Mouse (Mus musculus) kidney, adult 8-10 months (tissue): ENCODE results near the gene Atf7.
"Not testable (repeated sequence)": the region's sequence is repeated elsewhere in the genome, so short reads cannot be mapped to it uniquely, and the experiment has no call there.

Experiments used
- DNase-seq, 2 experiments: peaks; one replicate each; pipeline ENCODE4 v3.0.0; 2022

Gene Atf7

GRCm38 (mm10) chr15:102617654-102618053 is 7.6 kb downstream of the Atf7 start:
- DNase-seq = no peak

GRCm38 (mm10) chr15:102616174-102616573 is 9.1 kb downstream of the Atf7 start:
- no peak for DNase-seq

- DNase-seq = no peak
Observed at GRCm38 (mm10) chr15:102614224-102614623, 11.0 kb downstream of the Atf7 start.

- DNase-seq = no peak
Observed at GRCm38 (mm10) chr15:102612966-102613365, 12.3 kb downstream of the Atf7 start.

GRCm38 (mm10) chr15:102608586-102608985 is 16.7 kb downstream of the Atf7 start:
- DNase-seq = not testable (repeated sequence)

- peak in 1 of 2 experiments; percentile 23 for DNase-seq
Observed at GRCm38 (mm10) chr15:102593996-102594656, 31.1 kb downstream of the Atf7 start.

GRCm38 (mm10) chr15:102592674-102593073 is 32.6 kb downstream of the Atf7 start:
- no peak for DNase-seq

- no peak for DNase-seq
Observed at GRCm38 (mm10) chr15:102590567-102590966, 34.7 kb downstream of the Atf7 start.

GRCm38 (mm10) chr15:102589826-102590225 is 35.4 kb downstream of the Atf7 start:
- no peak for DNase-seq

- no peak for DNase-seq
Observed at GRCm38 (mm10) chr15:102585501-102585900, 39.8 kb downstream of the Atf7 start.

- no peak for DNase-seq
Observed at GRCm38 (mm10) chr15:102583708-102584383, 41.4 kb downstream of the Atf7 start.

GRCm38 (mm10) chr15:102581205-102581604 is 44.1 kb downstream of the Atf7 start:
- DNase-seq = no peak

GRCm38 (mm10) chr15:102578351-102578750 is 46.9 kb downstream of the Atf7 start:
- no peak for DNase-seq

GRCm38 (mm10) chr15:102576972-102577371 is 48.3 kb downstream of the Atf7 start:
- DNase-seq = no peak

- no peak for DNase-seq
Observed at GRCm38 (mm10) chr15:102572081-102572480, 53.2 kb downstream of the Atf7 start.

GRCm38 (mm10) chr15:102567849-102568248 is 57.4 kb downstream of the Atf7 start:
- DNase-seq = no peak

GRCm38 (mm10) chr15:102563681-102564080 is 61.6 kb downstream of the Atf7 start:
- DNase-seq = no peak

GRCm38 (mm10) chr15:102563061-102563460 is 62.2 kb downstream of the Atf7 start:
- no peak for DNase-seq

- no peak for DNase-seq
Observed at GRCm38 (mm10) chr15:102562491-102562890, 62.8 kb downstream of the Atf7 start.

- no peak for DNase-seq
Observed at GRCm38 (mm10) chr15:102557580-102557979, 67.7 kb downstream of the Atf7 start.

GRCm38 (mm10) chr15:102555581-102555980 is 69.7 kb downstream of the Atf7 start:
- DNase-seq = no peak

GRCm38 (mm10) chr15:102552599-102552998 is 72.7 kb downstream of the Atf7 start:
- DNase-seq = no peak

- peak in 1 of 2 experiments; percentile 20 for DNase-seq
Observed at GRCm38 (mm10) chr15:102547478-102547877, 77.8 kb downstream of the Atf7 start.

GRCm38 (mm10) chr15:102546677-102547427 is 78.4 kb downstream of the Atf7 start:
- peak; percentile 34 to 38 for DNase-seq
